Mouse (Mus musculus) liver (tissue): ENCODE measurements around the gene Olfr1280.
"Not testable (repeated sequence)": the region's sequence is repeated elsewhere in the genome, so short reads cannot be mapped to it uniquely, and the experiment has no call there.

ENCODE experiments used
- DNase-seq: peaks from one replicate; pipeline ENCODE4 v3.0.0-alpha.2; 2020; ENCODE audit warnings: mixed read lengths

Gene Olfr1280

GRCm38 (mm10) chr2:111313717-111314116 lies at the start of gene Olfr1280:
TSS of gene Olfr1280 (plus strand) at chr2:111314017.
- no peak for DNase-seq

- no peak for DNase-seq
Measured at GRCm38 (mm10) chr2:111274006-111274405, 39.8 kb upstream of the Olfr1280 start, which contains the start of gene Olfr1277. TSS of gene Olfr1277 (minus strand) at chr2:111274106.

- DNase-seq = no peak
Measured at GRCm38 (mm10) chr2:111289836-111290235, 24.0 kb upstream of the Olfr1280 start, which contains the start of gene Olfr1278. TSS of gene Olfr1278 (plus strand) at chr2:111290136.

- DNase-seq = no peak
Measured at GRCm38 (mm10) chr2:111298541-111298940, 15.3 kb upstream of the Olfr1280 start.

- no peak for DNase-seq
Measured at GRCm38 (mm10) chr2:111300374-111300773, 13.4 kb upstream of the Olfr1280 start, which contains the start of gene Olfr1279. TSS of gene Olfr1279 (plus strand) at chr2:111300635.

- DNase-seq = no peak
Measured at GRCm38 (mm10) chr2:111326220-111326619, 12.4 kb downstream of the Olfr1280 start, which contains the start of gene Olfr1281. TSS of gene Olfr1281 (plus strand) at chr2:111326520.

- DNase-seq = not testable (repeated sequence)
Measured at GRCm38 (mm10) chr2:111333721-111334120, 19.9 kb downstream of the Olfr1280 start.

GRCm38 (mm10) chr2:111335976-111336375 lies 22.2 kb downstream of the Olfr1280 start, which contains the start of gene Olfr1282:
TSS of gene Olfr1282 (minus strand) at chr2:111336076.
- DNase-seq = no peak

GRCm38 (mm10) chr2:111366490-111366889 lies 52.7 kb downstream of the Olfr1280 start, which contains the start of gene Olfr1283:
TSS of gene Olfr1283 (plus strand) at chr2:111366790.
- DNase-seq = no peak

- no peak for DNase-seq
Measured at GRCm38 (mm10) chr2:111375222-111375621, 61.4 kb downstream of the Olfr1280 start, which contains the start of gene Olfr1284. TSS of gene Olfr1284 (plus strand) at chr2:111375522.
